Mouse (Mus musculus): Measurements from ENCODE around the gene Tln1. TPM values are rescaled to one million over a fixed set of nuclear protein-coding genes. Genes with fewer than 3 reads are reported as not detected.

The Tln1 gene
- polyA plus RNA-seq, 1 experiment: 225 TPM

- TF ChIP-seq POLR2A (IDR thresholded peaks at IDR 0.05; ENCODE audit: insufficient read length, low read depth) (no peak), POLR2AphosphoS2 (IDR thresholded peaks at IDR 0.05; ENCODE audit: insufficient read length, low read depth) (peak; percentile 67)
- H3K36me3 ChIP-seq (ENCODE audit: control insufficient read depth, insufficient read depth): peaks cover 46% of the 10 kb centered on the region
- no peak overlapping the region for H3K4me3 ChIP-seq
These were observed 31.9 kb downstream of the Tln1 start for GRCm38 (mm10) chr4:43530581-43530980.

GRCm38 (mm10) chr4:43530081-43530501 lies 32.4 kb downstream of the Tln1 start:
- peak; percentile 61 to 82 (median 68) for TF ChIP-seq MYOD1 (IDR thresholded peaks at IDR 0.05; ENCODE audit: control insufficient read depth in 1 of 3, insufficient read length in 2 of 3, low read depth in 2 of 3)
- TF ChIP-seq POLR2AphosphoS2 (IDR thresholded peaks at IDR 0.05; ENCODE audit: insufficient read length, low read depth): peak; percentile 73
- TF ChIP-seq MYOG (IDR thresholded peaks at IDR 0.05; ENCODE audit: control insufficient read depth in 1 of 3, insufficient read depth in 1 of 3, insufficient read length in 2 of 3, low read depth in 2 of 3): peak; percentile 56 to 72 (median 70)
- no peak for TF ChIP-seq CEBPB (IDR thresholded peaks at IDR 0.05; ENCODE audit: insufficient read depth, poor library complexity, severe bottlenecking)
- no peaks in the 10 kb centered on the region for H3K79me2 ChIP-seq (ENCODE audit: control insufficient read depth, insufficient read depth)
- H3K4me2 ChIP-seq (ENCODE audit: low read depth): no peak overlapping the region
- H3K4me3 ChIP-seq: no peak overlapping the region
- H3ac ChIP-seq (ENCODE audit: control insufficient read depth, insufficient read length): no peak overlapping the region
- no peaks in the 10 kb centered on the region for H3K27me3 ChIP-seq (ENCODE audit: control insufficient read depth, insufficient read depth, insufficient read length)
- peaks cover 41% of the 10 kb centered on the region for H3K36me3 ChIP-seq (ENCODE audit: control insufficient read depth, insufficient read depth)

More at GRCm38 (mm10) chr4:43530581-43530980, 31.9 kb downstream of the Tln1 start:
- no peaks in the 10 kb centered on the region for H3K79me2 ChIP-seq (ENCODE audit: control insufficient read depth, insufficient read depth)
- no peak overlapping the region for H3K4me2 ChIP-seq (ENCODE audit: low read depth)
- no peaks in the 10 kb centered on the region for H3K27me3 ChIP-seq (ENCODE audit: control insufficient read depth, insufficient read depth, insufficient read length)
- no peak overlapping the region for H3ac ChIP-seq (ENCODE audit: control insufficient read depth, insufficient read length)

GRCm38 (mm10) chr4:43528487-43528886 lies 34.0 kb downstream of the Tln1 start:
- Histone ChIP-seq H3K4me2 (ENCODE audit: low read depth) (no peak overlapping the region), H3ac (ENCODE audit: control insufficient read depth, insufficient read length) (no peak overlapping the region), H3K27me3 (ENCODE audit: control insufficient read depth, insufficient read depth, insufficient read length) (no peaks in the 10 kb centered on the region), H3K36me3 (ENCODE audit: control insufficient read depth, insufficient read depth) (peaks cover 25% of the 10 kb centered on the region), H3K4me3 (no peak overlapping the region), H3K79me2 (ENCODE audit: control insufficient read depth, insufficient read depth) (no peaks in the 10 kb centered on the region)
- TF ChIP-seq MAX (IDR thresholded peaks at IDR 0.05; ENCODE audit: low read depth): no peak
- no peak for TF ChIP-seq TCF3 (IDR thresholded peaks at IDR 0.05; ENCODE audit: insufficient read length, low read depth)
- TF ChIP-seq SRF (IDR thresholded peaks at IDR 0.05; ENCODE audit: control insufficient read depth, insufficient read length, low read depth): no peak

- Histone ChIP-seq H3K27me3 (ENCODE audit: control insufficient read depth, insufficient read depth, insufficient read length) (no peaks in the 10 kb centered on the region), H3ac (ENCODE audit: control insufficient read depth, insufficient read length) (no peak overlapping the region), H3K36me3 (ENCODE audit: control insufficient read depth, insufficient read depth) (peaks cover 20% of the 10 kb centered on the region), H3K79me2 (ENCODE audit: control insufficient read depth, insufficient read depth) (no peaks in the 10 kb centered on the region), H3K4me2 (ENCODE audit: low read depth) (no peak overlapping the region), H3K4me3 (no peak overlapping the region)
- no peak for TF ChIP-seq MYOD1 (IDR thresholded peaks at IDR 0.05; ENCODE audit: control insufficient read depth in 1 of 3, insufficient read length in 2 of 3, low read depth in 2 of 3)
These were observed 34.6 kb downstream of the Tln1 start for GRCm38 (mm10) chr4:43527880-43528279.

GRCm38 (mm10) chr4:43519956-43520355 lies 42.5 kb downstream of the Tln1 start:
- TF ChIP-seq MYOD1 (IDR thresholded peaks at IDR 0.05; ENCODE audit: control insufficient read depth in 1 of 3, insufficient read length in 2 of 3, low read depth in 2 of 3): peak in 1 of 3 experiments; percentile 20
- TF ChIP-seq MYOG (IDR thresholded peaks at IDR 0.05; ENCODE audit: control insufficient read depth in 1 of 3, insufficient read depth in 1 of 3, insufficient read length in 2 of 3, low read depth in 2 of 3): no peak
- TF ChIP-seq POLR2A (IDR thresholded peaks at IDR 0.05; ENCODE audit: insufficient read length, low read depth): peak; percentile 46
- TF ChIP-seq POLR2AphosphoS2 (IDR thresholded peaks at IDR 0.05; ENCODE audit: insufficient read length, low read depth): peak; percentile 46
- peak overlapping the region; percentile 86 for H3K4me3 ChIP-seq
- H3K4me2 ChIP-seq (ENCODE audit: low read depth): peak overlapping the region; percentile 90
- H3ac ChIP-seq (ENCODE audit: control insufficient read depth, insufficient read length): no peak overlapping the region
- H3K27me3 ChIP-seq (ENCODE audit: control insufficient read depth, insufficient read depth, insufficient read length): no peaks in the 10 kb centered on the region
- H3K36me3 ChIP-seq (ENCODE audit: control insufficient read depth, insufficient read depth): peaks cover 37% of the 10 kb centered on the region
- H3K79me2 ChIP-seq (ENCODE audit: control insufficient read depth, insufficient read depth): peaks cover 26% of the 10 kb centered on the region

GRCm38 (mm10) chr4:43519551-43519950 lies 42.9 kb downstream of the Tln1 start:
- H3K27me3 ChIP-seq (ENCODE audit: control insufficient read depth, insufficient read depth, insufficient read length): no peaks in the 10 kb centered on the region
- H3K36me3 ChIP-seq (ENCODE audit: control insufficient read depth, insufficient read depth): peaks cover 41% of the 10 kb centered on the region
- no peak for TF ChIP-seq E2F4 (IDR thresholded peaks at IDR 0.05; ENCODE audit: insufficient read depth)
- no peak for TF ChIP-seq POLR2A (IDR thresholded peaks at IDR 0.05; ENCODE audit: insufficient read length, low read depth)
- no peak for TF ChIP-seq MYOD1 (IDR thresholded peaks at IDR 0.05; ENCODE audit: control insufficient read depth in 1 of 3, insufficient read length in 2 of 3, low read depth in 2 of 3)
- TF ChIP-seq USF1 (IDR thresholded peaks at IDR 0.05; ENCODE audit: low read depth): no peak
- TF ChIP-seq CEBPB (IDR thresholded peaks at IDR 0.05; ENCODE audit: insufficient read depth, poor library complexity, severe bottlenecking): no peak
- no peak for TF ChIP-seq MAX (IDR thresholded peaks at IDR 0.05; ENCODE audit: low read depth)
- H3ac ChIP-seq (ENCODE audit: control insufficient read depth, insufficient read length): no peak overlapping the region
- H3K4me2 ChIP-seq (ENCODE audit: low read depth): peak overlapping the region; percentile 90
- peak overlapping the region; percentile 86 for H3K4me3 ChIP-seq
- peaks cover 26% of the 10 kb centered on the region for H3K79me2 ChIP-seq (ENCODE audit: control insufficient read depth, insufficient read depth)

All from myocyte (in vitro differentiated cells).